Mouse (Mus musculus) cerebellum, adult 2 months (tissue): ENCODE measurements around the gene Casp9. TPM values are rescaled to one million over a fixed set of nuclear protein-coding genes. Genes with fewer than 3 reads are reported as not detected.

Experiments used
- DNase-seq, 2 experiments: peaks; one replicate each; pipeline ENCODE4 v3.0.0; 2021
- H3K27ac ChIP-seq: fragments of 200-500 bp; 2 replicates; pipeline ENCODE4 v1.5.1; 2012; ENCODE audit warnings: low read length, control low read depth, inconsistent platforms; ENCODE audit not compliant: insufficient read depth
- H3K27me3 ChIP-seq: fragments of 200-500 bp; 2 replicates; pipeline ENCODE4 v1.6.1; 2012; ENCODE audit warnings: inconsistent platforms, mild to moderate bottlenecking, low read length, moderate library complexity; ENCODE audit not compliant: control insufficient read depth, insufficient read depth
- H3K4me1 ChIP-seq: fragments of 200-500 bp; 2 replicates; pipeline ENCODE4 v1.6.1; 2011; ENCODE audit warnings: low read length; ENCODE audit not compliant: control insufficient read depth, insufficient read depth
- H3K4me3 ChIP-seq: fragments of 200-500 bp; replicated peaks from 2 replicates; pipeline ENCODE3; 2011; ENCODE audit warnings: mild to moderate bottlenecking, low read depth, low read length, control low read depth; ENCODE audit not compliant: insufficient read depth
- CTCF ChIP-seq: fragments of 200-500 bp; IDR thresholded peaks from 2 replicates; pipeline ENCODE4 v1.5.1; 2011; ENCODE audit warnings: low read depth, mild to moderate bottlenecking, control low read depth, low read length, moderate library complexity, borderline replicate concordance; ENCODE audit not compliant: insufficient read depth
- POLR2A ChIP-seq: fragments of 200-500 bp; IDR thresholded peaks from 2 replicates; pipeline ENCODE4 v1.6.1; 2011; ENCODE audit warnings: low read length, control low read depth, borderline replicate concordance; ENCODE audit not compliant: insufficient read depth
- WGBS: fragments of 180-500 bp; shearing (Covaris S2); methylation state at CpG from one replicate; pipeline ENCODE4 v1.1.7; 2018; 5-methylcytosine and 5-hydroxymethylcytosine counted together
- polyA plus RNA-seq: library from polyadenylated mRNA; depleted of rRNA; stranded (reverse); fragments of >200 nt; gene quantifications from 2 replicates; pipeline ENCODE4 v1.2.3, GENCODE M21; 2012

Gene Casp9
- polyA plus RNA-seq, 1 experiment = 20.0 TPM

GRCm38 (mm10) chr4:141845999-141846398 is 52.6 kb downstream of the Casp9 start, which contains the start of gene Ctrc:
TSS of gene Ctrc (minus strand) at chr4:141846359.
- Histone ChIP-seq H3K27ac (no peak within 1 kb of the TSS), H3K4me3 (no peak within 1 kb of the TSS), H3K4me1 (no peaks in the 10 kb centered on the region), H3K27me3 (no peaks in the 10 kb centered on the region)
- DNase-seq = no peak
- TF ChIP-seq CTCF = no peak
- TF ChIP-seq POLR2A = no peak
- WGBS = 84% methylated on average over 6 of the region's 6 CpGs

GRCm38 (mm10) chr4:141853437-141853836 is 60.0 kb downstream of the Casp9 start:
- Histone ChIP-seq H3K4me3 (no peak overlapping the region), H3K27ac (no peak overlapping the region), H3K27me3 (no peaks in the 10 kb centered on the region), H3K4me1 (0 out of 2 replicates have a peak, but pooled peaks cover 3% of the 10 kb centered on the region)
- 45% methylated on average over 9 of the region's 9 CpGs for WGBS
- TF ChIP-seq POLR2A (no peak), CTCF (peak; percentile 77)
- DNase-seq = peak; percentile 51 to 58

GRCm38 (mm10) chr4:141857422-141857930 is 64.1 kb downstream of the Casp9 start:
- no peak overlapping the region for H3K27ac ChIP-seq
- TF ChIP-seq POLR2A (no peak), CTCF (peak; percentile 98)

GRCm38 (mm10) chr4:141858501-141858900 is 65.1 kb downstream of the Casp9 start:
- H3K27me3 ChIP-seq = no peaks in the 10 kb centered on the region
- DNase-seq = no peak

More at GRCm38 (mm10) chr4:141857422-141857930, 64.1 kb downstream of the Casp9 start:
- peak; percentile 72 to 84 for DNase-seq
- Histone ChIP-seq H3K4me1 (peaks cover 8% of the 10 kb centered on the region), H3K27me3 (no peaks in the 10 kb centered on the region), H3K4me3 (no peak overlapping the region)
- 12% methylated on average over 10 of the region's 10 CpGs for WGBS

GRCm38 (mm10) chr4:141859351-141859750 is 65.9 kb downstream of the Casp9 start:
- no peak overlapping the region for H3K4me3 ChIP-seq
- WGBS = 93% methylated on average over 14 of the region's 14 CpGs
- TF ChIP-seq CTCF = no peak
- no peak for TF ChIP-seq POLR2A
- H3K27ac ChIP-seq = no peak overlapping the region
- H3K27me3 ChIP-seq = no peaks in the 10 kb centered on the region
- DNase-seq = no peak
- peaks cover 8% of the 10 kb centered on the region for H3K4me1 ChIP-seq

More at GRCm38 (mm10) chr4:141858501-141858900, 65.1 kb downstream of the Casp9 start:
- Histone ChIP-seq H3K27ac (no peak overlapping the region), H3K4me3 (no peak overlapping the region), H3K4me1 (peaks cover 8% of the 10 kb centered on the region)
- TF ChIP-seq CTCF = no peak
- TF ChIP-seq POLR2A = no peak
- 53% methylated on average over 20 of the region's 20 CpGs for WGBS

- 42% methylated on average over 19 of the region's 19 CpGs for WGBS
- H3K4me3 ChIP-seq = no peak overlapping the region
- DNase-seq = peak; percentile 46 to 58
- H3K4me1 ChIP-seq = peaks cover 10% of the 10 kb centered on the region
- no peak for TF ChIP-seq CTCF
- no peak for TF ChIP-seq POLR2A
- H3K27me3 ChIP-seq = no peaks in the 10 kb centered on the region
- H3K27ac ChIP-seq = no peak overlapping the region
These were observed 66.9 kb downstream of the Casp9 start for GRCm38 (mm10) chr4:141860246-141860841.

GRCm38 (mm10) chr4:141861591-141862295 is 68.3 kb downstream of the Casp9 start:
- no peaks in the 10 kb centered on the region for H3K27me3 ChIP-seq
- no peak for DNase-seq
- H3K4me3 ChIP-seq = no peak overlapping the region
- WGBS = 91% methylated on average over 17 of the region's 17 CpGs
- H3K27ac ChIP-seq = no peak overlapping the region
- TF ChIP-seq CTCF = no peak
- no peak for TF ChIP-seq POLR2A
- H3K4me1 ChIP-seq = peaks cover 23% of the 10 kb centered on the region
